Mouse (Mus musculus) hindbrain, embryonic 11.5 days (tissue): ENCODE results near the gene Rere. TPM values are rescaled to one million over a fixed set of nuclear protein-coding genes. Genes with fewer than 3 reads are reported as not detected.
"Not testable (repeated sequence)": the region's sequence is repeated elsewhere in the genome, so short reads cannot be mapped to it uniquely, and the experiment has no call there.

Experiments
- ATAC-seq: fragments of 200-750 bp; cut with Nextera tagmentation; 2 replicates; pipeline ENCODE4 v1.8.0; 2017; ENCODE audit warnings: mild to moderate bottlenecking, moderate TSS enrichment, moderate library complexity; ENCODE audit not compliant: low FRiP score
- DNase-seq: peaks from one replicate; pipeline ENCODE4 v3.0.0-alpha.2; 2015; ENCODE audit warnings: low spot score
- H3K27ac ChIP-seq: fragments of 300-500 bp; sonication (generic); 2 replicates; pipeline ENCODE4 v1.5.1; 2014; ENCODE audit warnings: mild to moderate bottlenecking, low read depth, low read length
- H3K27me3 ChIP-seq: fragments of 300-500 bp; sonication (generic); 2 replicates; pipeline ENCODE4 v1.6.1; 2014; ENCODE audit warnings: mild to moderate bottlenecking, low read length, moderate library complexity, mixed read lengths; ENCODE audit not compliant: control insufficient read depth, insufficient read depth
- H3K36me3 ChIP-seq: fragments of 300-500 bp; sonication (generic); 2 replicates; pipeline ENCODE4 v1.6.1; 2014; ENCODE audit warnings: mild to moderate bottlenecking, low read length, moderate library complexity, mixed read lengths; ENCODE audit not compliant: control insufficient read depth, insufficient read depth
- H3K4me1 ChIP-seq: fragments of 300-500 bp; sonication (generic); replicated peaks from 2 replicates; pipeline ENCODE4 v1.6.1; 2014; ENCODE audit warnings: low read length, mixed read lengths; ENCODE audit not compliant: control insufficient read depth, insufficient read depth
- H3K4me2 ChIP-seq: fragments of 300-500 bp; sonication (generic); replicated peaks from 2 replicates; pipeline ENCODE4 v1.6.1; 2014; ENCODE audit warnings: mild to moderate bottlenecking, low read depth, low read length
- H3K4me3 ChIP-seq: fragments of 300-500 bp; sonication (generic); 2 replicates; pipeline ENCODE4 v1.5.1; 2014; ENCODE audit warnings: low read depth, low read length
- H3K9ac ChIP-seq: fragments of 300-500 bp; sonication (generic); 2 replicates; pipeline ENCODE4 v1.6.1; 2014; ENCODE audit warnings: low read depth, low read length
- H3K9me3 ChIP-seq: fragments of 300-500 bp; sonication (generic); 2 replicates; pipeline ENCODE4 v1.6.1; 2016; ENCODE audit warnings: low read length; ENCODE audit not compliant: control insufficient read depth
- WGBS: fragments of 180-500 bp; shearing (Covaris S2); extraction: QIAGEN DNeasy Blood & Tissue Kit; methylation state at CpG from one replicate; pipeline ENCODE4 v1.1.7; 2014; 5-methylcytosine and 5-hydroxymethylcytosine counted together
- polyA plus RNA-seq: library from polyadenylated mRNA; unstranded; fragments of >200 nt; fragmentation: Nextera tagmentation; extraction: Ambion mirVana; gene quantifications from 2 replicates; pipeline ENCODE4 v1.2.1, GENCODE M21; 2014

Rere gene
- polyA plus RNA-seq, 1 experiment from 2014 or later = 50.0 TPM

DNA sequence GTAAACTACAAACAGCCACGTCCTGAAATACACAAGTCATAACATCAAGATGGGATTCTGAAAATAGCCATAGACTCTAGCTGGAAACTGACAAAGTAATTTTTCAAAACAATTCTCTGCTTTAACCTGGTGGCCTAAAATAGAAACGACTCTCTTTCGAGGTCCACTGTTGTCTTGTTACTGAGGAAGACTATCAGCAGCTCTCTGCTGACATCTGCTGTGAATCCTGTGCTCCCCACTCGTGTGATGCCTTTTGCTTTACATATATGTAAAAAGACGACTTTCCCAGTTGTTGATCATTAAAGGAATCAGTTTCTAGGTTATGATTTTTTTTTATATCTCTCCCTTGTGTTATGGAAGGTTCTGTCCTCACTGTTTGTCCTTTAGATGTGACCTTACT lies 194.8 kb downstream of the Rere start:
- no peak overlapping the region for H3K4me2 ChIP-seq
- DNase-seq = no peak
- H3K4me1 ChIP-seq = no peaks in the 10 kb centered on the region
- no peak for ATAC-seq
- H3K4me3 ChIP-seq = no peak overlapping the region
- no peak overlapping the region for H3K27ac ChIP-seq
- no peaks in the 10 kb centered on the region for H3K9me3 ChIP-seq
- 73% methylated on average over 5 of the region's 5 CpGs for WGBS
- H3K27me3 ChIP-seq = no peaks in the 10 kb centered on the region
- H3K9ac ChIP-seq = no peak overlapping the region
- H3K36me3 ChIP-seq = no peaks in the 10 kb centered on the region

DNA sequence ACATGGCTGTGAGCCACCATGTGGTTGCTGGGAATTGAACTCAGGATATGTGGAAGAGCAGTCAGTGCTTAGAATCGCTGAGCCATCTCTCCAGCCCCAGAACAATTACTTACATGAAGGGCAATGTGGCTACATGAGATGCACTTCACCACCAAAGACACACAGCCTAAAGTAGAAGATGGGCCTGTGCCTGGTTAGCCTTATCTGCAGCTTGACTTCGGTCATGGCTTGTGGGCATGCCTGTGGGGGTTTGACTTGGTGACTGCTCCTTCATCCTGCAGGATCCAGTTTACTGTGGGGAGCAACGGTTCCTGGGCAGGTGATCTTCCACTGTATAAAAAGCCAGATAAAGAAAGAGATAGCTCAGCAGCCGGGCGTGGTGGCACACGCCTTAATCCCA lies 196.6 kb downstream of the Rere start:
- H3K4me1 ChIP-seq = no peaks in the 10 kb centered on the region
- no peaks in the 10 kb centered on the region for H3K9me3 ChIP-seq
- H3K4me2 ChIP-seq = no peak overlapping the region
- no peaks in the 10 kb centered on the region for H3K27me3 ChIP-seq
- no peak overlapping the region for H3K27ac ChIP-seq
- ATAC-seq (no peak), DNase-seq (no peak)
- no peak overlapping the region for H3K9ac ChIP-seq
- H3K4me3 ChIP-seq = no peak overlapping the region
- 92% methylated on average over 6 of the region's 6 CpGs for WGBS
- H3K36me3 ChIP-seq = no peaks in the 10 kb centered on the region

- H3K36me3 ChIP-seq = not testable (repeated sequence)
Observed at GRCm38 (mm10) chr4:150483081-150483480, 201.6 kb downstream of the Rere start.

GRCm38 (mm10) chr4:150486097-150486496 lies 204.7 kb downstream of the Rere start:
- WGBS = 44% methylated on average over 2 of the region's 2 CpGs
- Histone ChIP-seq H3K27me3 (no peaks in the 10 kb centered on the region), H3K9me3 (no peaks in the 10 kb centered on the region), H3K4me1 (peaks cover 3% of the 10 kb centered on the region; the same call in 1 of the 2 replicates), H3K9ac (no peak overlapping the region), H3K27ac (no peak overlapping the region), H3K36me3 (no peaks in the 10 kb centered on the region), H3K4me2 (no peak overlapping the region), H3K4me3 (no peak overlapping the region)
- DNase-seq = no peak
- no peak for ATAC-seq

More at GRCm38 (mm10) chr4:150483081-150483480, 201.6 kb downstream of the Rere start:
- H3K9ac ChIP-seq, H3K4me2 ChIP-seq, H3K4me3 ChIP-seq, ATAC-seq, DNase-seq, H3K27me3 ChIP-seq, H3K9me3 ChIP-seq, H3K27ac ChIP-seq, H3K4me1 ChIP-seq: not testable (repeated sequence)
- WGBS = 96% methylated on average over 4 of the region's 5 CpGs

- Histone ChIP-seq H3K4me1 (peaks cover 3% of the 10 kb centered on the region; the same call in 1 of the 2 replicates), H3K27ac (no peak overlapping the region), H3K9ac (no peak overlapping the region), H3K4me3 (no peak overlapping the region), H3K9me3 (no peaks in the 10 kb centered on the region), H3K36me3 (no peaks in the 10 kb centered on the region), H3K27me3 (no peaks in the 10 kb centered on the region), H3K4me2 (no peak overlapping the region)
- no peak for DNase-seq
- WGBS = 77% methylated on average over 5 of the region's 5 CpGs
- ATAC-seq = no peak
Observed at GRCm38 (mm10) chr4:150487109-150487508, 205.7 kb downstream of the Rere start.

GRCm38 (mm10) chr4:150488096-150488748 lies 206.8 kb downstream of the Rere start:
- no peak overlapping the region for H3K4me3 ChIP-seq
- peak; percentile 75 for ATAC-seq
- H3K4me2 ChIP-seq = peak overlapping the region; percentile 14; the same call in 1 of the 2 replicates
- WGBS = 26% methylated on average over 12 of the region's 12 CpGs
- H3K4me1 ChIP-seq = peaks cover 3% of the 10 kb centered on the region; the same call in 1 of the 2 replicates
- 0 out of 2 replicates have a peak overlapping the region, but pooled peaks have one; percentile 21 for H3K27ac ChIP-seq
- no peak overlapping the region for H3K9ac ChIP-seq
- peak; percentile 80 for DNase-seq
- no peaks in the 10 kb centered on the region for H3K36me3 ChIP-seq
- H3K27me3 ChIP-seq = no peaks in the 10 kb centered on the region
- H3K9me3 ChIP-seq = no peaks in the 10 kb centered on the region

- no peak overlapping the region for H3K27ac ChIP-seq
- peaks cover 3% of the 10 kb centered on the region; the same call in 1 of the 2 replicates for H3K4me1 ChIP-seq
- H3K36me3 ChIP-seq = no peaks in the 10 kb centered on the region
- DNase-seq (no peak), ATAC-seq (no peak)
- H3K9me3 ChIP-seq = no peaks in the 10 kb centered on the region
- WGBS = 80% methylated on average over 4 of the region's 4 CpGs
- no peak overlapping the region for H3K9ac ChIP-seq
- no peak overlapping the region for H3K4me3 ChIP-seq
- H3K4me2 ChIP-seq = no peak overlapping the region; the same call in 1 of the 2 replicates
- no peaks in the 10 kb centered on the region for H3K27me3 ChIP-seq
Observed at GRCm38 (mm10) chr4:150488767-150489166, 207.3 kb downstream of the Rere start.

GRCm38 (mm10) chr4:150490050-150490449 lies 208.6 kb downstream of the Rere start:
- Histone ChIP-seq H3K27me3 (no peaks in the 10 kb centered on the region), H3K4me3 (no peak overlapping the region), H3K36me3 (no peaks in the 10 kb centered on the region), H3K4me2 (no peak overlapping the region), H3K27ac (no peak overlapping the region), H3K4me1 (peaks cover 3% of the 10 kb centered on the region; the same call in 1 of the 2 replicates), H3K9ac (no peak overlapping the region), H3K9me3 (no peaks in the 10 kb centered on the region)
- ATAC-seq (no peak), DNase-seq (no peak)
- 89% methylated on average over 6 of the region's 6 CpGs for WGBS

DNA sequence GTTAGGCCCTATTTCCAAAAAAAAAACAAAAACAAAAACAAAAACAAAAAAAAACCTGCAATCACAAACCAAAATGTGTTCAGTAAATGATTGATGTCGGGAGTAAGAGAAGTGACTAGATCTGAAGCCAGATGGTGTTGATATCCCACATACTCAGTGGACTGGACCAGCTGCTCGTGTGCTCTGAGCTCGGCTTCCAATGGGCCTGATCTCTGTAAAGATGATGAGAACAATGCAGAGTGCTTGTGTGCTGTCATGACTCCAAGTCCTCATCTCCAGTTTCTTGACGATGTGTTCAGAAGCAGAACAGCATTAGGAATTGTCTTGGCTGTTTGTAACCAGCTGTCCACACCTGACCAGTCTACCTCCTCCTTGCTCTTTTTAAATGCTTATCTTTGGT lies 210.3 kb downstream of the Rere start:
- H3K4me2 ChIP-seq = no peak overlapping the region

More for the DNA sequence above, 210.3 kb downstream of the Rere start:
- ATAC-seq (no peak), DNase-seq (no peak)
- WGBS = 89% methylated on average over 4 of the region's 4 CpGs
- H3K9me3 ChIP-seq = no peaks in the 10 kb centered on the region
- no peaks in the 10 kb centered on the region for H3K27me3 ChIP-seq
- H3K4me3 ChIP-seq = no peak overlapping the region
- no peak overlapping the region for H3K9ac ChIP-seq
- H3K36me3 ChIP-seq = no peaks in the 10 kb centered on the region
- no peak overlapping the region for H3K27ac ChIP-seq
- H3K4me1 ChIP-seq = peaks cover 3% of the 10 kb centered on the region; the same call in 1 of the 2 replicates
